Mouse (Mus musculus) ES-E14 (cell line): Measurements from ENCODE around the gene Akap5. TPM values are rescaled to one million over a fixed set of nuclear protein-coding genes. Genes with fewer than 3 reads are reported as not detected.

Source experiments
- DNase-seq: peaks from one replicate; pipeline ENCODE4 v3.0.0-alpha.2; 2013; ENCODE audit warnings: low read depth, low spot score
- H3K27ac ChIP-seq: 2 replicates; pipeline ENCODE4 v1.5.1; 2012; ENCODE audit warnings: low read depth, mild to moderate bottlenecking, low read length, moderate library complexity, mixed read lengths; ENCODE audit not compliant: poor library complexity, insufficient read depth, severe bottlenecking
- H3K36me3 ChIP-seq: 2 replicates; pipeline ENCODE4 v1.6.1; 2012; ENCODE audit warnings: mild to moderate bottlenecking, low read length, moderate library complexity, mixed read lengths; ENCODE audit not compliant: control insufficient read depth, poor library complexity, insufficient read depth, severe bottlenecking
- H3K4me1 ChIP-seq, 2 experiments: fragments of 150-350 bp in 1 of 2; sonication (generic) in 1 of 2; 2 replicates each; pipeline ENCODE4 v1.6.1; 2012; ENCODE audit warnings: low read length in 2 of 2, mild to moderate bottlenecking in 1 of 2, mixed read lengths in 1 of 2; ENCODE audit not compliant: control insufficient read depth in 2 of 2, insufficient read depth in 2 of 2, poor library complexity in 1 of 2
- H3K4me3 ChIP-seq, 2 experiments: fragments of 150-350 bp in 1 of 2; sonication (generic) in 1 of 2; 2 replicates each; pipeline ENCODE4 v1.5.1; 2012; ENCODE audit warnings: low read length in 2 of 2, low read depth in 1 of 2, mild to moderate bottlenecking in 1 of 2, mixed read lengths in 1 of 2; ENCODE audit not compliant: insufficient read depth in 1 of 2, poor library complexity in 1 of 2, severe bottlenecking in 1 of 2
- H3K9ac ChIP-seq: 2 replicates; pipeline ENCODE4 v1.6.1; 2012; ENCODE audit warnings: low read depth, mild to moderate bottlenecking, low read length, mixed read lengths; ENCODE audit not compliant: poor library complexity, insufficient read depth, severe bottlenecking
- H3K9me3 ChIP-seq: fragments of 150-350 bp; sonication (generic); 2 replicates; pipeline ENCODE4 v1.6.1; 2012; ENCODE audit warnings: low read depth, mild to moderate bottlenecking, low read length; ENCODE audit not compliant: control insufficient read depth, insufficient read depth
- CHD2 ChIP-seq: IDR thresholded peaks from 2 replicates; pipeline ENCODE4 v1.6.1; 2014; ENCODE audit warnings: mild to moderate bottlenecking, low read depth, low read length, inconsistent platforms
- HCFC1 ChIP-seq: IDR thresholded peaks from 2 replicates; pipeline ENCODE4 v1.6.1; 2012; ENCODE audit warnings: low read length, inconsistent platforms, borderline replicate concordance; ENCODE audit not compliant: insufficient read depth
- MAFK ChIP-seq: IDR thresholded peaks from 2 replicates; pipeline ENCODE4 v1.6.1; 2014; ENCODE audit warnings: mild to moderate bottlenecking, low read depth, low read length, inconsistent platforms; ENCODE audit not compliant: insufficient read depth
- ZC3H11A ChIP-seq: IDR thresholded peaks from 2 replicates; pipeline ENCODE4 v1.6.1; 2012; ENCODE audit warnings: low read depth, mild to moderate bottlenecking, inconsistent platforms, low read length, borderline replicate concordance
- ZNF384 ChIP-seq: IDR thresholded peaks from 2 replicates; pipeline ENCODE4 v1.6.1; 2012; ENCODE audit warnings: low read depth, low read length, inconsistent platforms
- in situ Hi-C, 2 experiments: fragments of 600-800 bp; cut with MboI; formaldehyde crosslinking; loops; one replicate each; pipeline ENCODE4 v1.15.1; 2025; ENCODE audit warnings: low sequenced_read_pairs in 2 of 2, inconsistent platforms in 1 of 2; ENCODE audit not compliant: unreplicated experiment in 2 of 2
- total RNA-seq: library from RNA; depleted of rRNA; stranded (reverse); fragments of 300-350 nt; gene quantifications from 2 replicates; pipeline ENCODE4 v1.2.3, GENCODE M21; 2012

Gene Akap5
- total RNA-seq, 1 experiment = 5.2 TPM

- Histone ChIP-seq H3K4me3 (peak overlapping the region; percentile 96 to 97), H3K9ac (peak overlapping the region; percentile 94), H3K9me3 (no peaks in the 10 kb centered on the region), H3K36me3 (no peaks in the 10 kb centered on the region), H3K4me1 (peaks cover 0 to 12% of the 10 kb centered on the region in 2 experiments; a peak in 2 of 4 replicates), H3K27ac (peak overlapping the region; percentile 85)
- in situ Hi-C loops = no loop called here
- no peak for DNase-seq
- TF ChIP-seq CHD2 = no peak
- no peak for TF ChIP-seq MAFK
- no peak for TF ChIP-seq ZC3H11A
- TF ChIP-seq HCFC1 = no peak
- no peak for TF ChIP-seq ZNF384
Measured at GRCm38 (mm10) chr12:76368790-76369205, 44.1 kb downstream of the Akap5 start.

DNA sequence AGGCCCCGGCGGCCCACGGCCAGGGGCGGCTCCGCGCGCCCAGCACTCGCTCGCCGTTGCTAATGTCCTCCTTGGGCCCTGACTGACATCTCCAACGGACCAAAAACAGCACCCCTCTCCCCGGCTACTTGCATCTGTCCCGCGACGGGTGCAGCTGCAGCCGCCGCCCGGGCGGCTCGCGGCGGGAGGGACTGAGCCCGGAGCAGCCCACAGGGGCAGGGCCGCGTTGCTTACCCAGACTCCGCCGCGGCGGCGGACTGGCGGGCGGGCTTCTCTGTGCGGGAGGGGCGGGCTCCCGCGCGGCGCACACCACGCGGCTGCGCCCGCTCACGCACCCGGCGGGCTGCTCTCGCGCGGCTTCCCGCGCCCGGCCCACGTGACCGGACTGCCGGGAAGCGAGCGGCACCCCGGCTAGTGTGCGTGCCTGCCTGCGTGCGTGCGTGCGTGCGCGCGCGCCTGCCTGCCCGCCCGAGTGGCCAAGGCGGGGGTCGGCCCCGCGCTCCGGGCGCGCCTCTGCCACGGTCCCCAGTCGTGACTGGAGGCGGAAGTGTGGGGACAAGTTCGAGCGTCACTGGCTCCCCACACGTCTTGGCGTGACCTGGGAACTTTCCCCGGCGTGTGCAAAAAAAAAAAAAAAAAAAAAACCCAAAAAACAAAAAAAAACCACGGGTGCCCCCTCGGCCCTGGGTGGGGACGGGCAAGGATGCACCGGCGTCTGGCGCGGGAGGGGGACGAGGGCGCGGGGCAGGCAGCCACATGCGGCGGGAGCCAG lies 44.7 kb downstream of the Akap5 start, which contains the start of gene Zbtb25:
Gene Zbtb25, minus strand, starts transcription at position 397 of the 772 bp plus-strand sequence.
- H3K4me1 ChIP-seq = peaks cover 0 to 12% of the 10 kb centered on the region in 2 experiments; a peak in 2 of 4 replicates
- H3K27ac ChIP-seq = peak within 1 kb of the TSS; percentile 85
- in situ Hi-C loops = no loop called here
- H3K9me3 ChIP-seq = no peaks in the 10 kb centered on the region
- no peak for DNase-seq
- peak within 1 kb of the TSS; percentile 96 to 97 for H3K4me3 ChIP-seq
- H3K36me3 ChIP-seq = no peaks in the 10 kb centered on the region
- TF ChIP-seq MAFK (no peak), ZNF384 (peak; percentile 92), HCFC1 (peak; percentile 26; the same call in 1 of the 2 replicates)
- peak within 1 kb of the TSS; percentile 94 for H3K9ac ChIP-seq

- Histone ChIP-seq H3K9ac (peak within 1 kb of the TSS; percentile 94), H3K4me1 (peaks cover 0 to 12% of the 10 kb centered on the region in 2 experiments; a peak in 2 of 4 replicates), H3K27ac (peak within 1 kb of the TSS; percentile 85), H3K4me3 (peak within 1 kb of the TSS; percentile 96 to 97), H3K36me3 (no peaks in the 10 kb centered on the region), H3K9me3 (no peaks in the 10 kb centered on the region)
- DNase-seq = no peak
- TF ChIP-seq MAFK (no peak), ZC3H11A (no peak), HCFC1 (no peak; the same call in 1 of the 2 replicates), ZNF384 (no peak), CHD2 (no peak)
- in situ Hi-C loops = no loop called here
Measured at GRCm38 (mm10) chr12:76369978-76370830, 45.5 kb downstream of the Akap5 start, which contains the start of gene Zbtb1. Gene Zbtb1 (plus strand): TSS chr12:76370266.

- peak overlapping the region; percentile 85 for H3K27ac ChIP-seq
- TF ChIP-seq ZC3H11A (no peak), HCFC1 (0 out of 2 replicates have a peak, but pooled peaks have one; percentile 6)
- H3K4me3 ChIP-seq = peak overlapping the region; percentile 96 to 97
- peaks cover 0 to 12% of the 10 kb centered on the region in 2 experiments; a peak in 2 of 4 replicates for H3K4me1 ChIP-seq
- DNase-seq = no peak
- in situ Hi-C loops = no loop called here
- H3K36me3 ChIP-seq = no peaks in the 10 kb centered on the region
- H3K9ac ChIP-seq = peak overlapping the region; percentile 94
- H3K9me3 ChIP-seq = no peaks in the 10 kb centered on the region
Measured at GRCm38 (mm10) chr12:76370831-76371571, 46.3 kb downstream of the Akap5 start.
